8 mouse cellular contexts compared by ENCODE assay signal in genomic region chr3:130714775-130715568, GRCm38 (mm10). TPM values are rescaled to one million over a fixed set of nuclear protein-coding genes. Genes with fewer than 3 reads are reported as not detected.
DNase-seq lines count a peak whose midpoint lies in the region; ATAC-seq and TF ChIP-seq lines count a peak whose summit lies in the region.

No protein-coding gene starts in this region.

- no peaks in the 10 kb centered on the region for H3K27me3 ChIP-seq in Patski
- H3K27me3 ChIP-seq in forebrain, embryonic 15.5 days, result no peaks in the 10 kb centered on the region
- no peaks in the 10 kb centered on the region for H3K27me3 ChIP-seq in hindbrain, embryonic 14.5 days (ENCODE audit: control insufficient read depth, insufficient read depth, low read length)

- peak overlapping the region; percentile 21 for H3K4me3 ChIP-seq in forebrain, embryonic 15.5 days
- H3K4me3 ChIP-seq in hindbrain, embryonic 14.5 days (replicated peaks; ENCODE audit: low read length), result peak overlapping the region; percentile 24; the same call in 1 of the 2 replicates

- in situ Hi-C loops in Patski (cut with MboI; ENCODE audit: low pct_unique_long_range_greater_than_20kb), result loop anchor here (5.0 kb wide), 1 partner anchor 532 kb away; no protein-coding TSS in a partner anchor

- H3K4me1 ChIP-seq in forebrain, embryonic 15.5 days, result peaks cover 4% of the 10 kb centered on the region
- peaks cover 4% of the 10 kb centered on the region; the same call in 1 of the 2 replicates for H3K4me1 ChIP-seq in hindbrain, embryonic 14.5 days (replicated peaks; ENCODE audit: control insufficient read depth, insufficient read depth, low read length)

- POLR2A ChIA-PET in Patski (lab: Charles Lee), result interaction anchor here (0.8 to 1.0 kb wide), 2 partner anchors 15 to 103 kb away, joined by 3 to 4 read pairs; partner anchors contain the start of gene Rpl34

- peak; percentile 95 for TF ChIP-seq CTCF in Patski (IDR thresholded peaks at IDR 0.05)

- WGBS in forebrain, embryonic 15.5 days, result 24% methylated on average over 22 of the region's 22 CpGs
- WGBS in hindbrain, embryonic 14.5 days, result 18% methylated on average over 22 of the region's 22 CpGs

- DNase-seq in Patski (ENCODE audit: low read depth, low spot score), result no peak
- DNase-seq in cerebellum, adult 18-20 months, result peak; percentile 71 to 77
- DNase-seq in hindbrain, embryonic 14.5 days (ENCODE audit: low spot score), result peak; percentile 83
- peak; percentile 33 to 85 for DNase-seq in layer of hippocampus, postnatal 25 days (ENCODE audit: extremely low spot score in 1 of 2, low spot score in 1 of 2)
- DNase-seq in lung, postnatal 25 days (ENCODE audit: low spot score), result peak; percentile 74
- DNase-seq in retina, postnatal 1 day, result peak; percentile 78
- DNase-seq in urinary bladder, postnatal 36 days (ENCODE audit: low spot score in 2 of 2), result peak; percentile 54 to 59

- H3K9me3 ChIP-seq in forebrain, embryonic 15.5 days, result no peaks in the 10 kb centered on the region
- H3K9me3 ChIP-seq in hindbrain, embryonic 14.5 days (ENCODE audit: control insufficient read depth, low read length), result no peaks in the 10 kb centered on the region

- peak; percentile 63 for ATAC-seq in Patski
- ATAC-seq in forebrain, embryonic 15.5 days (replicated peaks), result peak; percentile 71
- ATAC-seq in hindbrain, embryonic 14.5 days (ENCODE audit: low FRiP score), result 0 out of 2 replicates have a peak, but pooled peaks have one; percentile 25

- peak overlapping the region; percentile 32 for H3K4me2 ChIP-seq in forebrain, embryonic 15.5 days (replicated peaks)
- peak overlapping the region; percentile 48 for H3K4me2 ChIP-seq in hindbrain, embryonic 14.5 days (replicated peaks)

- CTCF ChIA-PET in Patski (lab: Charles Lee), result interaction anchor here (0.6 to 2.3 kb wide), 11 partner anchors 9 to 535 kb away, joined by 3 to 13 read pairs (median 4); no protein-coding TSS in a partner anchor

- no peaks in the 10 kb centered on the region for H3K36me3 ChIP-seq in forebrain, embryonic 15.5 days
- H3K36me3 ChIP-seq in hindbrain, embryonic 14.5 days (replicated peaks; ENCODE audit: control insufficient read depth, insufficient read depth), result no peaks in the 10 kb centered on the region

- no peak overlapping the region for H3K27ac ChIP-seq in forebrain, embryonic 15.5 days (replicated peaks)
- no peak overlapping the region for H3K27ac ChIP-seq in hindbrain, embryonic 14.5 days

- H3K9ac ChIP-seq in forebrain, embryonic 15.5 days (replicated peaks), result 0 out of 2 replicates have a peak overlapping the region, but pooled peaks have one; percentile 10
- peak overlapping the region; percentile 37; the same call in 1 of the 2 replicates for H3K9ac ChIP-seq in hindbrain, embryonic 14.5 days

RNA-seq across cellular contexts. Expression of gene Ostc, which starts 5.7 kb away (rescaled TPM):
- 244 TPM for polyA plus RNA-seq in Patski (2021)
- 237 and 246 TPM in 2 replicates for polyA plus RNA-seq in forebrain, embryonic 15.5 days (2015; fragmentation: Nextera tagmentation; extraction: Ambion mirVana)
- polyA plus RNA-seq in hindbrain, embryonic 14.5 days (2014; fragmentation: Nextera tagmentation; extraction: Ambion mirVana), result 221 and 231 TPM in 2 replicates
- total RNA-seq in layer of hippocampus, postnatal 25 days (2021), result 10 to 100 TPM; 69.0 to 69.1 TPM

RNA-seq across cellular contexts. Expression of gene Rpl34, which starts 15.2 kb away (rescaled TPM):
- polyA plus RNA-seq in Patski (2021), result 621 TPM
- polyA plus RNA-seq in forebrain, embryonic 15.5 days (2015; fragmentation: Nextera tagmentation; extraction: Ambion mirVana), result 594 and 667 TPM in 2 replicates
- 544 and 662 TPM in 2 replicates for polyA plus RNA-seq in hindbrain, embryonic 14.5 days (2014; fragmentation: Nextera tagmentation; extraction: Ambion mirVana)
- 100 to 1,000 TPM; 320 to 338 TPM for total RNA-seq in layer of hippocampus, postnatal 25 days (2021)
